In the genomic region with DNA sequence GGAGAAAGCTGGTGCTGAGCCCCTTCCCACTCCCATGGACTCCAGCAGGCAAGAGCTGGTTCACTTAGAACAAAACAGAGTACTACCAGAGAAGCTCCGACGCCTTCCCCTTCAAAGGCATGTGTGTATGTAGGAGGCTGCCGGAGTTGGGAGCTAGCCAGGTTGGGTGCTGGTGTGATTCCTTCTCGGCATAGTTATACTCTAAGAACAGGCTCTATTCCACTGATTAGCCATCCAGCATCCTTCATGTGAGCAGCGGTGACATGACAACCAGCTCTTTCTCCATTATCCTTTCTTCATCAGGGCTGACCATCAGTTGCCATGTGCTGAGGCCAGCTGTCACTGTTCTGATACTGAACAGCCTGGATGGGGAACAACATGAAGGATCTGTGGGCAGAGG, we compare ENCODE assay signal across 11 mouse cellular contexts. TPM values are rescaled to one million over a fixed set of nuclear protein-coding genes. Genes with fewer than 3 reads are reported as not detected.
DNase-seq lines count a peak whose midpoint lies in the region; ATAC-seq and TF ChIP-seq lines count a peak whose summit lies in the region.
"Had no signal": no experiment of that assay in that cellular context is flagged by ENCODE, and none has a peak within 500 bp of the region (broad histone marks: within the 10 kb centered on the region; RNA-seq: fewer than 3 reads in every experiment).

No protein-coding gene starts in this region.

- peaks cover 17% of the 10 kb centered on the region; the same call in 1 of the 2 replicates for H3K4me1 ChIP-seq in hindbrain, embryonic 10.5 days (replicated peaks)
- peaks cover 13% of the 10 kb centered on the region for H3K4me1 ChIP-seq in hindbrain, embryonic 16.5 days (ENCODE audit: control insufficient read depth, insufficient read depth, low read depth, low read length)
- H3K4me1 ChIP-seq in embryonic facial prominence, embryonic 10.5 days = peaks cover 45% of the 10 kb centered on the region
- H3K4me1 ChIP-seq in hindbrain, embryonic 14.5 days (replicated peaks; ENCODE audit: control insufficient read depth, insufficient read depth, low read length) = peaks cover 12% of the 10 kb centered on the region; the same call in 1 of the 2 replicates
- H3K4me1 ChIP-seq: midbrain, embryonic 12.5 days had no signal

- no peak overlapping the region for H3K4me3 ChIP-seq in hindbrain, embryonic 10.5 days
- no peak overlapping the region for H3K4me3 ChIP-seq in hindbrain, embryonic 16.5 days (ENCODE audit: low read length)
- no peak overlapping the region for H3K4me3 ChIP-seq in embryonic facial prominence, embryonic 10.5 days
- H3K4me3 ChIP-seq in hindbrain, embryonic 14.5 days (replicated peaks; ENCODE audit: low read length) = no peak overlapping the region
- no peak overlapping the region for H3K4me3 ChIP-seq in gastrocnemius, adult 2 months
- H3K4me3 ChIP-seq: midbrain, embryonic 12.5 days had no signal

- TF ChIP-seq CTCF in gastrocnemius, adult 2 months (IDR thresholded peaks at IDR 0.05) = no peak

- DNase-seq in hindbrain, embryonic 10.5 days (ENCODE audit: low spot score) = no peak
- no peak for DNase-seq in embryonic facial prominence, embryonic 10.5 days (ENCODE audit: low spot score)
- peak; percentile 74 to 82 for DNase-seq in layer of hippocampus, adult 18-20 months (ENCODE audit: low spot score in 2 of 2)
- DNase-seq in right cerebral cortex, postnatal 10 days (ENCODE audit: low spot score in 2 of 2) = peak; percentile 84 to 87
- DNase-seq in hindbrain, embryonic 14.5 days (ENCODE audit: low spot score) = no peak
- DNase-seq in thymus, postnatal 4 days = no peak
- no peak for DNase-seq in gastrocnemius, adult 2 months
- DNase-seq: kidney, adult 18-20 months had no signal

- no peak overlapping the region for H3K9ac ChIP-seq in hindbrain, embryonic 16.5 days (ENCODE audit: low read depth, low read length)
- H3K9ac ChIP-seq in hindbrain, embryonic 14.5 days = no peak overlapping the region
- H3K9ac ChIP-seq: midbrain, embryonic 12.5 days had no signal

- intact Hi-C loops in gastrocnemius, adult 2 months (cut with DNase I) = no loop called here

- no peaks in the 10 kb centered on the region for H3K27me3 ChIP-seq in hindbrain, embryonic 10.5 days (ENCODE audit: insufficient read depth, poor library complexity, severe bottlenecking)
- no peaks in the 10 kb centered on the region for H3K27me3 ChIP-seq in hindbrain, embryonic 16.5 days (replicated peaks; ENCODE audit: control insufficient read depth, insufficient read depth, low read length)
- H3K27me3 ChIP-seq in embryonic facial prominence, embryonic 10.5 days (replicated peaks; ENCODE audit: low read depth, poor library complexity, severe bottlenecking) = no peaks in the 10 kb centered on the region
- no peaks in the 10 kb centered on the region for H3K27me3 ChIP-seq in hindbrain, embryonic 14.5 days (ENCODE audit: control insufficient read depth, insufficient read depth, low read length)
- H3K27me3 ChIP-seq: midbrain, embryonic 12.5 days had no signal

- H3K4me2 ChIP-seq in hindbrain, embryonic 16.5 days (ENCODE audit: low read length) = no peak overlapping the region
- no peak overlapping the region for H3K4me2 ChIP-seq in hindbrain, embryonic 14.5 days (replicated peaks)
- H3K4me2 ChIP-seq: midbrain, embryonic 12.5 days had no signal

- ATAC-seq in hindbrain, embryonic 16.5 days = no peak
- ATAC-seq in hindbrain, embryonic 14.5 days (ENCODE audit: low FRiP score) = no peak
- ATAC-seq: CD4-positive, CD25-positive, alpha-beta regulatory T cell, adult 4 months had no signal

- 84% methylated on average over 5 of the region's 5 CpGs for WGBS in hindbrain, embryonic 10.5 days
- 77% methylated on average over 5 of the region's 5 CpGs for WGBS in hindbrain, embryonic 16.5 days
- WGBS in embryonic facial prominence, embryonic 10.5 days = 91% methylated on average over 5 of the region's 5 CpGs
- WGBS in hindbrain, embryonic 14.5 days = 89% methylated on average over 5 of the region's 5 CpGs

- H3K27ac ChIP-seq in hindbrain, embryonic 10.5 days = 0 out of 2 replicates have a peak overlapping the region, but pooled peaks have one; percentile 20
- no peak overlapping the region for H3K27ac ChIP-seq in hindbrain, embryonic 16.5 days (ENCODE audit: low read depth, low read length)
- 0 out of 2 replicates have a peak overlapping the region, but pooled peaks have one; percentile 52 for H3K27ac ChIP-seq in embryonic facial prominence, embryonic 10.5 days (replicated peaks)
- H3K27ac ChIP-seq in hindbrain, embryonic 14.5 days = no peak overlapping the region
- H3K27ac ChIP-seq in gastrocnemius, adult 2 months = no peak overlapping the region; the same call in 1 of the 2 replicates
- H3K27ac ChIP-seq: midbrain, embryonic 12.5 days had no signal

- no peaks in the 10 kb centered on the region for H3K9me3 ChIP-seq in hindbrain, embryonic 10.5 days
- no peaks in the 10 kb centered on the region for H3K9me3 ChIP-seq in hindbrain, embryonic 16.5 days (ENCODE audit: control insufficient read depth, low read length)
- no peaks in the 10 kb centered on the region for H3K9me3 ChIP-seq in embryonic facial prominence, embryonic 10.5 days
- no peaks in the 10 kb centered on the region for H3K9me3 ChIP-seq in hindbrain, embryonic 14.5 days (ENCODE audit: control insufficient read depth, low read length)
- H3K9me3 ChIP-seq: midbrain, embryonic 12.5 days had no signal

- H3K36me3 ChIP-seq in hindbrain, embryonic 10.5 days = no peaks in the 10 kb centered on the region
- no peaks in the 10 kb centered on the region for H3K36me3 ChIP-seq in hindbrain, embryonic 16.5 days (ENCODE audit: control insufficient read depth, insufficient read depth, low read length)
- no peaks in the 10 kb centered on the region; the same call in 1 of the 2 replicates for H3K36me3 ChIP-seq in embryonic facial prominence, embryonic 10.5 days (replicated peaks)
- no peaks in the 10 kb centered on the region for H3K36me3 ChIP-seq in hindbrain, embryonic 14.5 days (replicated peaks; ENCODE audit: control insufficient read depth, insufficient read depth)
- H3K36me3 ChIP-seq: midbrain, embryonic 12.5 days had no signal

RNA-seq across cellular contexts. Expression of gene Pwwp2b, which starts 23.6 kb away (rescaled TPM):
- polyA plus RNA-seq in hindbrain, embryonic 10.5 days (2016; fragmentation: Nextera tagmentation; extraction: Ambion mirVana) = 4.7 and 5.2 TPM in 2 replicates
- polyA plus RNA-seq in hindbrain, embryonic 16.5 days (2015; fragmentation: Nextera tagmentation; extraction: Ambion mirVana) = 5.6 and 6.4 TPM in 2 replicates
- polyA plus RNA-seq in embryonic facial prominence, embryonic 10.5 days (2016; fragmentation: Nextera tagmentation; extraction: Ambion mirVana) = 7.1 and 7.6 TPM in 2 replicates
- total RNA-seq in layer of hippocampus, adult 18-20 months (2021) = 10 to 100 TPM; 31.5 to 35.9 TPM
- 5.2 and 5.3 TPM in 2 replicates for polyA plus RNA-seq in hindbrain, embryonic 14.5 days (2014; fragmentation: Nextera tagmentation; extraction: Ambion mirVana)
- total RNA-seq in gastrocnemius, adult 2 months (2021) = 1 to 10 TPM; 3.0 to 7.4 TPM

RNA-seq across cellular contexts. Expression of gene Stk32c, which starts 58.8 kb away (rescaled TPM):
- 0.35 and 0.60 TPM in 2 replicates for polyA plus RNA-seq in hindbrain, embryonic 10.5 days (2016; fragmentation: Nextera tagmentation; extraction: Ambion mirVana)
- 2.9 and 3.0 TPM in 2 replicates for polyA plus RNA-seq in hindbrain, embryonic 16.5 days (2015; fragmentation: Nextera tagmentation; extraction: Ambion mirVana)
- 0.10 and 0.12 TPM in 2 replicates for polyA plus RNA-seq in embryonic facial prominence, embryonic 10.5 days (2016; fragmentation: Nextera tagmentation; extraction: Ambion mirVana)
- 100 to 1,000 TPM; 103 to 116 TPM for total RNA-seq in layer of hippocampus, adult 18-20 months (2021)
- 1.2 and 2.8 TPM in 2 replicates for polyA plus RNA-seq in hindbrain, embryonic 14.5 days (2014; fragmentation: Nextera tagmentation; extraction: Ambion mirVana)
- total RNA-seq in gastrocnemius, adult 2 months (2021) = under 1 TPM in 1 of 2 experiments, not detected in 1; 0.73 TPM

RNA-seq across cellular contexts. Expression of gene Lrrc27, which starts 59.1 kb away (rescaled TPM):
- 4.1 and 4.9 TPM in 2 replicates for polyA plus RNA-seq in hindbrain, embryonic 10.5 days (2016; fragmentation: Nextera tagmentation; extraction: Ambion mirVana)
- polyA plus RNA-seq in hindbrain, embryonic 16.5 days (2015; fragmentation: Nextera tagmentation; extraction: Ambion mirVana) = 3.8 and 6.8 TPM in 2 replicates
- 4.4 and 4.6 TPM in 2 replicates for polyA plus RNA-seq in embryonic facial prominence, embryonic 10.5 days (2016; fragmentation: Nextera tagmentation; extraction: Ambion mirVana)
- 1 to 10 TPM; 6.1 to 6.4 TPM for total RNA-seq in layer of hippocampus, adult 18-20 months (2021)
- polyA plus RNA-seq in hindbrain, embryonic 14.5 days (2014; fragmentation: Nextera tagmentation; extraction: Ambion mirVana) = 5.2 and 6.2 TPM in 2 replicates
- 1 to 10 TPM; 1.6 to 4.0 TPM for total RNA-seq in gastrocnemius, adult 2 months (2021)

Comparison
In these comparisons a context has a peak if more than half of its experiments do, and no peak if none do; other contexts are left out.
1. H3K27ac ChIP-seq: peak in hindbrain, embryonic 10.5 days (single experiment) and embryonic facial prominence, embryonic 10.5 days (single experiment); none in hindbrain, embryonic 16.5 days (single experiment), hindbrain, embryonic 14.5 days (single experiment) and gastrocnemius, adult 2 months (single experiment).
2. DNase-seq: peak in layer of hippocampus, adult 18-20 months (2 of 2) and right cerebral cortex, postnatal 10 days (2 of 2); none in hindbrain, embryonic 10.5 days (single experiment), embryonic facial prominence, embryonic 10.5 days (single experiment), hindbrain, embryonic 14.5 days (single experiment), thymus, postnatal 4 days (single experiment) and gastrocnemius, adult 2 months (single experiment).